Mouse (Mus musculus) neutrophil, adult 59 days (primary cell): ENCODE data around the gene Gm13304. TPM values are rescaled to one million over a fixed set of nuclear protein-coding genes. Genes with fewer than 3 reads are reported as not detected.

Experiments
- total RNA-seq, 2 experiments: library from RNA; stranded (reverse); gene quantifications; 1 replicate in 1 of 2; 2 replicates in 1 of 2; pipeline ENCODE4 v1.2.4; 2023

The Gm13304 gene
- not detected for total RNA-seq

GRCm38 (mm10) chr4:42114517-42114916 is at the start of gene Gm13304:
TSS of gene Gm13304 (plus strand) at chr4:42114817.

GRCm38 (mm10) chr4:42090907-42091306 is 23.7 kb upstream of the Gm13304 start, which contains the start of gene Gm3893:
TSS of gene Gm3893 (plus strand) at chr4:42091207.

GRCm38 (mm10) chr4:42153136-42153535 is 38.5 kb downstream of the Gm13304 start, which contains the start of gene Gm13306:
TSS of gene Gm13306 (plus strand) at chr4:42153436.

Other genes with a start within 250 kb of the Gm13304 start
- gene Gm21541, start 211.2 kb upstream of the Gm13304 start, total RNA-seq = not detected
- gene Gm20878, start 173.2 kb upstream of the Gm13304 start, total RNA-seq = 1 to 10 TPM in 1 of 2 experiments, under 1 TPM in 1; 0.99 to 1.3 TPM
- gene Fam205a4, start 148.8 kb upstream of the Gm13304 start, total RNA-seq = not detected
- not detected for gene Gm21093, start 80.1 kb upstream of the Gm13304 start, total RNA-seq
- gene Gm3893, start 23.6 kb upstream of the Gm13304 start, total RNA-seq = not detected
- 1 to 10 TPM in 1 of 2 experiments, not detected in 1; 1.3 TPM for gene Gm13306, start 38.6 kb downstream of the Gm13304 start, total RNA-seq
- gene Gm13305, start 53.8 kb downstream of the Gm13304 start, total RNA-seq = not detected
- not detected for gene Gm10600, start 125.8 kb downstream of the Gm13304 start, total RNA-seq
- not detected for gene Ccl21b, start 140.9 kb downstream of the Gm13304 start, total RNA-seq
- gene Gm21953, start 179.4 kb downstream of the Gm13304 start, total RNA-seq = not detected
- under 1 TPM; 0.09 to 0.16 TPM for gene Fam205a3, start 203.5 kb downstream of the Gm13304 start, total RNA-seq